In the genomic region with DNA sequence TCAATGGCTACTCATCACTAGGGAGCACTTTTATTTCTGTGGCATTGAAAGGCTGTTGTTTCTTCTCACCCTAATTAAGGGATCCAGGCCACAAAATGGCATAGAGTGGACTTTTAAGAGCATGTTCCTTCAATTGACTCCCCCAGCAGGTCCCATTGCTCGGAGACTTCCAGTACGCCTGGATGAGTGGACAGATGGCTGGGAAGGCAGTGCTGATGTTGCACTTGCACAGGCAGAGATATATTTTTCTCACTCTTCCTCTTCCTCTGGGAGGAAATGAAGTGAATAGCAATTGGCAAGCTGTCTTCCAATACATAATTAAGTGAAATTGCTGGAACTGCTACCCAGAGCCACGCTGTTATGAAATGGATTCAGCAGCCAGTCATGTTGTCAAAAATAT, we compare ENCODE assay signal across 30 mouse cellular contexts.
A peak's percentile ranks its signal among the peaks of the same experiment; 100 is the strongest.
DNase-seq lines count a peak whose midpoint lies in the region; ATAC-seq lines count a peak whose summit lies in the region.
"Had no signal": no experiment of that assay in that cellular context is flagged by ENCODE, and none has a peak within 500 bp of the region (broad histone marks: within the 10 kb centered on the region; RNA-seq: fewer than 3 reads in every experiment).

No protein-coding gene starts in this region.

- no peak overlapping the region for H3K9ac ChIP-seq in neural tube, embryonic 14.5 days (replicated peaks; ENCODE audit: low read depth, low read length)
- H3K9ac ChIP-seq: embryonic facial prominence, embryonic 15.5 days; forebrain, embryonic 15.5 days; heart, embryonic 13.5 days; intestine, embryonic 15.5 days; limb, embryonic 15.5 days; liver, embryonic 13.5 days; midbrain, embryonic 12.5 days; neural tube, embryonic 15.5 days had no signal

- no peak overlapping the region for H3K4me2 ChIP-seq in neural tube, embryonic 14.5 days (ENCODE audit: low read depth, low read length)
- H3K4me2 ChIP-seq: embryonic facial prominence, embryonic 15.5 days; forebrain, embryonic 15.5 days; heart, embryonic 13.5 days; intestine, embryonic 15.5 days; limb, embryonic 15.5 days; liver, embryonic 13.5 days; midbrain, embryonic 12.5 days; neural tube, embryonic 15.5 days had no signal

- no peaks in the 10 kb centered on the region for H3K27me3 ChIP-seq in neural tube, embryonic 14.5 days (ENCODE audit: control insufficient read depth, insufficient read depth, low read length)
- H3K27me3 ChIP-seq: CH12.LX; embryonic facial prominence, embryonic 15.5 days; forebrain, embryonic 15.5 days; heart, embryonic 13.5 days; intestine, embryonic 15.5 days; limb, embryonic 15.5 days; liver, embryonic 13.5 days; megakaryocyte, embryonic 14.5 days; midbrain, embryonic 12.5 days; neural tube, embryonic 15.5 days had no signal

- H3K9me3 ChIP-seq in neural tube, embryonic 14.5 days (ENCODE audit: control insufficient read depth, low read length) = no peaks in the 10 kb centered on the region
- H3K9me3 ChIP-seq: embryonic facial prominence, embryonic 15.5 days; forebrain, embryonic 15.5 days; heart, embryonic 13.5 days; intestine, embryonic 15.5 days; limb, embryonic 10.5 days; limb, embryonic 15.5 days; liver, embryonic 13.5 days; megakaryocyte, embryonic 14.5 days; midbrain, embryonic 12.5 days; neural tube, embryonic 15.5 days had no signal

- peak; percentile 56; the same call in 1 of the 2 replicates for ATAC-seq in cerebellum, adult (ENCODE audit: insufficient number of reproducible peaks, low FRiP score, low TSS enrichment)
- ATAC-seq in neural tube, embryonic 14.5 days (ENCODE audit: low read depth) = peak; percentile 49; the same call in 1 of the 2 replicates
- no peak for ATAC-seq in inflammation-experienced regulatory T-cells, adult 6 months
- ATAC-seq: activated CD4-positive, CD25-positive, alpha-beta regulatory T cell, adult 4 months; forebrain, embryonic 15.5 days; hindbrain, embryonic 16.5 days; intestine, embryonic 15.5 days; lung, postnatal 0 days had no signal

- DNase-seq in cerebellum, postnatal 4 days (ENCODE audit: low spot score in 2 of 2) = no peak
- DNase-seq in neural tube, embryonic 10.5 days (ENCODE audit: extremely low spot score, low spot score) = no peak
- DNase-seq in cerebellum, adult 8-10 months = peak; percentile 38
- DNase-seq in cerebellum, postnatal 25 days = peak; percentile 52 to 56
- no peak for DNase-seq in left cerebral cortex, adult 8-10 months (ENCODE audit: low spot score in 2 of 2)
- DNase-seq: adrenal gland, adult 2 months; adrenal gland, postnatal 36 days; heart, postnatal 10 days; kidney, adult 2 months; kidney, postnatal 4 days; liver, embryonic 13.5 days; lung, adult 18-20 months; lung, postnatal 4 days; thymus, postnatal 4 days had no signal

- no peak overlapping the region for H3K27ac ChIP-seq in neural tube, embryonic 14.5 days (ENCODE audit: low read depth, low read length)
- H3K27ac ChIP-seq: embryonic facial prominence, embryonic 15.5 days; forebrain, embryonic 15.5 days; heart, embryonic 13.5 days; intestine, embryonic 15.5 days; limb, embryonic 10.5 days; limb, embryonic 15.5 days; liver, embryonic 13.5 days; midbrain, embryonic 12.5 days; neural tube, embryonic 15.5 days had no signal

- H3K36me3 ChIP-seq in neural tube, embryonic 14.5 days (ENCODE audit: control insufficient read depth, insufficient read depth, low read length) = no peaks in the 10 kb centered on the region
- H3K36me3 ChIP-seq: embryonic facial prominence, embryonic 15.5 days; forebrain, embryonic 15.5 days; heart, embryonic 13.5 days; intestine, embryonic 15.5 days; limb, embryonic 10.5 days; limb, embryonic 15.5 days; liver, embryonic 13.5 days; midbrain, embryonic 12.5 days; neural tube, embryonic 15.5 days had no signal

- H3K4me1 ChIP-seq in neural tube, embryonic 14.5 days (ENCODE audit: control insufficient read depth, insufficient read depth, low read length) = no peaks in the 10 kb centered on the region
- H3K4me1 ChIP-seq: embryonic facial prominence, embryonic 15.5 days; forebrain, embryonic 15.5 days; heart, embryonic 13.5 days; intestine, embryonic 15.5 days; limb, embryonic 10.5 days; limb, embryonic 15.5 days; liver, embryonic 13.5 days; megakaryocyte, embryonic 14.5 days; midbrain, embryonic 12.5 days; neural tube, embryonic 15.5 days had no signal

- WGBS in neural tube, embryonic 14.5 days = 50% methylated on average over 3 of the region's 3 CpGs

- H3K4me3 ChIP-seq in neural tube, embryonic 14.5 days (ENCODE audit: low read depth, low read length) = no peak overlapping the region
- H3K4me3 ChIP-seq: embryonic facial prominence, embryonic 15.5 days; forebrain, embryonic 15.5 days; heart, embryonic 13.5 days; intestine, embryonic 15.5 days; limb, embryonic 10.5 days; limb, embryonic 15.5 days; liver, embryonic 13.5 days; megakaryocyte, embryonic 14.5 days; midbrain, embryonic 12.5 days; neural tube, embryonic 15.5 days had no signal

Comparison
In these comparisons a context has a peak if more than half of its experiments do, and no peak if none do; other contexts are left out.
1. DNase-seq: peak in cerebellum, adult 8-10 months (single experiment) and cerebellum, postnatal 25 days (2 of 2); none in cerebellum, postnatal 4 days (0 of 2), neural tube, embryonic 10.5 days (single experiment) and left cerebral cortex, adult 8-10 months (0 of 2).